Mouse (Mus musculus) intestine, postnatal 0 days (tissue): ENCODE measurements at regions not wholly inside any gene's neighbourhood (a gene's known extent, or its start where the extent isn't known, plus 50 kb on each side); places are given as distances from the start of the nearest gene placed in this dataset.

Experiments
- ATAC-seq: fragments of 200-750 bp; cut with Nextera tagmentation; 2 replicates; pipeline ENCODE4 v1.8.0; 2017; ENCODE audit warnings: mild to moderate bottlenecking, moderate TSS enrichment, moderate library complexity
- H3K27ac ChIP-seq: fragments of 300-500 bp; sonication (generic); 2 replicates; pipeline ENCODE4 v1.5.1; 2014; ENCODE audit warnings: mild to moderate bottlenecking, low read depth, low read length, moderate library complexity
- H3K27me3 ChIP-seq: fragments of 300-500 bp; sonication (generic); replicated peaks from 2 replicates; pipeline ENCODE4 v1.6.1; 2014; ENCODE audit warnings: low read length, mixed read lengths; ENCODE audit not compliant: control insufficient read depth, insufficient read depth
- H3K36me3 ChIP-seq: fragments of 300-500 bp; sonication (generic); 2 replicates; pipeline ENCODE4 v1.6.1; 2014; ENCODE audit warnings: mild to moderate bottlenecking, moderate library complexity; ENCODE audit not compliant: control insufficient read depth, insufficient read depth
- H3K4me1 ChIP-seq: fragments of 300-500 bp; sonication (generic); replicated peaks from 2 replicates; pipeline ENCODE4 v1.6.1; 2014; ENCODE audit warnings: antibody characterized with exemption, low read length, mixed read lengths; ENCODE audit not compliant: control insufficient read depth, insufficient read depth
- H3K4me2 ChIP-seq: fragments of 300-500 bp; sonication (generic); replicated peaks from 2 replicates; pipeline ENCODE4 v1.6.1; 2014; ENCODE audit warnings: low read depth, mild to moderate bottlenecking, moderate library complexity
- H3K4me3 ChIP-seq: fragments of 300-500 bp; sonication (generic); 2 replicates; pipeline ENCODE4 v1.5.1; 2014; ENCODE audit warnings: low read depth, low read length
- H3K9ac ChIP-seq: fragments of 300-500 bp; sonication (generic); 2 replicates; pipeline ENCODE4 v1.6.1; 2014; ENCODE audit warnings: mild to moderate bottlenecking, low read depth, low read length
- H3K9me3 ChIP-seq: fragments of 300-500 bp; sonication (generic); 2 replicates; pipeline ENCODE4 v1.6.1; 2016; ENCODE audit warnings: mixed run types; ENCODE audit not compliant: control insufficient read depth
- CTCF ChIP-seq: sonication (generic); IDR thresholded peaks from 2 replicates; pipeline ENCODE4 v1.5.1; 2016; ENCODE audit warnings: low read depth, mild to moderate bottlenecking, control low read depth, antibody characterized with exemption, moderate library complexity
- WGBS: fragments of 180-500 bp; shearing (Covaris S2); extraction: QIAGEN DNeasy Blood & Tissue Kit; methylation state at CpG from one replicate; pipeline ENCODE4 v1.1.7; 2014; 5-methylcytosine and 5-hydroxymethylcytosine counted together

DNA sequence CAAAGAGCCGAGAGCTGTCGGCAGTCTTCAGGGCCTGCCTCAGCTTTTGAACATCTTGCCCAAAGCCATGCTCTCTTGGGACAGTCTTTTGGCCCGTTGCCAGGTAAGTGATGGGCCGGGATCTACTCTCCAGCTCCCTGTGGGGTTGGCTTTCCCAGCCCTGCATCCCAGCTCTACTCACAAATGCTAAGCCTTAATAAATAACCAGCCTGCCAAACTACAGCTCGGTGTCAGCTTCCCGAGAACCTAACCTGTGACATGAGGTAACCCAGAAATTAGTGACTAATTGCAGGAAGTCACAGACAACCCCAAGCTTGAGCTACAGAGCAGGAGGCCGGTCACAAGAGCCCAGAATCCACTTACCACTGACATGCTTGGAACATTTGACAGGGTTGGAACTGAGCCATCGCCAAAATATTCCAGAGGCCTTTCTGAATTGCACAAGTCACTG lies 159.1 kb upstream of the H2al1a start:
- H3K27ac ChIP-seq: no peak overlapping the region
- ATAC-seq: no peak
- no peak overlapping the region for H3K4me3 ChIP-seq
- H3K9me3 ChIP-seq: no peaks in the 10 kb centered on the region
- TF ChIP-seq CTCF: no peak
- H3K4me1 ChIP-seq: no peaks in the 10 kb centered on the region
- no peak overlapping the region for H3K4me2 ChIP-seq
- no peak overlapping the region for H3K9ac ChIP-seq
- no peaks in the 10 kb centered on the region for H3K27me3 ChIP-seq
- no peaks in the 10 kb centered on the region for H3K36me3 ChIP-seq
- WGBS: 51% methylated on average over 8 of the region's 8 CpGs

DNA sequence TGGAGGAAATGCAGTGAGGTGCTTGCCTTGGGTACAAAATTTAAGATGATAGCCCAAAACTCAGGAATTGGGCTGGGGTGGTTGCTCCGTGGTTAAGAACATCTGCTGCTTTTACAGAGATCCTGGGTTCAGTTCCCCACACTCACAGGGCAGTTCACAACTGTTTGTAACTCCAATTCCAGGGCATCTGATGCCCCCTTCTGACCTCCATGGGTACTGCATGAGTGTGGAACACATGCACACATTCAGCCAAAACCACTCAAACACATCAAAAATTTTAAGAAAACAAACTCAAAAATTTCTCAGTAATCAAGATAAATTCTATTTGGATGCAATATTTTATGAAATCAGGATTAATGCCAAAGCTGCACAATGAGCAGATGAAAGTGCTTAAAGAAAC lies 157.8 kb upstream of the H2al1a start:
- no peaks in the 10 kb centered on the region for H3K27me3 ChIP-seq
- H3K9me3 ChIP-seq: no peaks in the 10 kb centered on the region
- peak; percentile 49; the same call in 1 of the 2 replicates for TF ChIP-seq CTCF
- 67% methylated on average over 1 of the region's 1 CpGs for WGBS
- no peak for ATAC-seq
- no peak overlapping the region for H3K27ac ChIP-seq
- H3K36me3 ChIP-seq: no peaks in the 10 kb centered on the region
- H3K4me2 ChIP-seq: no peak overlapping the region
- no peaks in the 10 kb centered on the region for H3K4me1 ChIP-seq
- no peak overlapping the region for H3K9ac ChIP-seq
- H3K4me3 ChIP-seq: no peak overlapping the region

DNA sequence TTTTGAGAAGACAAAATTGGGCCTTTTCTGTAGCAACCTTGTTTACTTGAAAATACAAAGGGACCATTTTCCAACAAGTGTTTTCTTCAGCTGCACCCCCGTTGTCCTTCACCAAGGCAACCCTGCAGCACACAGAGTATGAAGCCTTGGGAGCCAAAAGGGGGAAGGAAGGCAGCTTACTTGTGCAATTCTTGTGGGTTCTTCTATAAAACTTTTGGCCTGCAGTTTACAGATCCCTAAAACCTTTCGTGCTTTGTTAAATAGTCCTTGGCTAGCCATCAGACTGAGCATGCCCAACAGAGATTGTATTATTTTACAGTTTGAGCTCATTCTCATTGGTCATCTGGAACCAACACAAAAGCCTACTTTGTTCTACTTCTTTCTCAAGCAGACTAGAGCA lies 140.6 kb upstream of the H2al1a start:
- Histone ChIP-seq H3K27ac (no peak overlapping the region), H3K9me3 (no peaks in the 10 kb centered on the region), H3K9ac (no peak overlapping the region), H3K4me2 (no peak overlapping the region), H3K4me3 (no peak overlapping the region), H3K36me3 (no peaks in the 10 kb centered on the region), H3K4me1 (no peaks in the 10 kb centered on the region), H3K27me3 (no peaks in the 10 kb centered on the region)
- TF ChIP-seq CTCF: no peak
- WGBS: 68% methylated on average over 2 of the region's 2 CpGs
- no peak for ATAC-seq

DNA sequence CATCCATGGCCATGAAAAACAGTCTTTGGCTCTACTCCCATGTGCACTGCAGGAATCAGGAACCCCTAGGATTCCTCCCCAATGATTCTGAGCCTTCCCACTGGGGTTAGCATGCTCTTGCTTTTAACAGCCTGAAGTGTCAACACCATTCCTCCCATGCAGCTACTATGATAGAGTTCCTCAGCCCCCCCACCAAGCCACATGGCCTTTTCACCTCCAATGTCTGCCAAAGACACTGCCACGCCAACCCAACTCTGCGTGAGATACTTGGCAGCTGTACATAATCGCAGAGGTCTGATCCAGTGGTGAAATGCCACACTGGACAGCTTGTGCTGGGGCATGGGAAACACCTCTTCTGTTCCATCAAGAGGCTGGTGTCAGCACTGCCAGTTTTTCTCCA lies 128.6 kb upstream of the H2al1a start:
- Histone ChIP-seq H3K4me3 (no peak overlapping the region), H3K9me3 (no peaks in the 10 kb centered on the region), H3K27me3 (no peaks in the 10 kb centered on the region), H3K9ac (no peak overlapping the region), H3K36me3 (no peaks in the 10 kb centered on the region), H3K27ac (no peak overlapping the region), H3K4me1 (no peaks in the 10 kb centered on the region), H3K4me2 (no peak overlapping the region)
- TF ChIP-seq CTCF: no peak
- WGBS: 94% methylated on average over 3 of the region's 3 CpGs
- no peak for ATAC-seq

DNA sequence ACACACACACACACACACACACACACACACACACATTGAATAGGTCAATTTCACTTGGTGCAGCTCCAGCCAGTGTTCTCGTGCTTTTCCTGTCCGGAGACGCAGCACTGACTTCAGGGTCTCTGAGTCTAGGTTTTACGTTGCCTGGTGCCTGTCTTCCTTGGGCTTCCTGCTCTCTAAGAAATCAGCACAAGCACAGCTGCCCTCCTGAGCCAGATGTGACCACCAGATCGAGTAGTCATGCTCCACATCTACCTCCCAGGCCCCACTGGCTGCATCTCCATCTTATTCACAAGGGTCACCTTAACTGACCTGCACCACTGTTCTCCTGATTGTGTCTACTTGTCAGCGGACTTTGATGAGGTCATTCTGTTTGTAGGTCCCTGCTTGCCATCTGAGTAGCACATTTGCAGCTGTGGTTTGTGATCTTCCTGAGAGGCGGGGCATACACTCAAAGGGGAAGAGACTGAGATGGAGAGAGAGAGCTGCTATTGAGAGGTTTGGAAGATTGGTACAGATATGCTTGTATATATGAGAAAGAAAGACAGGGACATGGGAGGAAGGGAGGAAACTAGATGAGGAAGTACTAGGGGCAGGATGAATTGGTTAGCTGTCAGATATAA lies 118.8 kb upstream of the H2al1a start:
- TF ChIP-seq CTCF: no peak
- no peaks in the 10 kb centered on the region for H3K36me3 ChIP-seq
- no peaks in the 10 kb centered on the region for H3K9me3 ChIP-seq
- H3K27me3 ChIP-seq: no peaks in the 10 kb centered on the region
- H3K4me1 ChIP-seq: no peaks in the 10 kb centered on the region
- no peak overlapping the region for H3K27ac ChIP-seq
- H3K9ac ChIP-seq: no peak overlapping the region
- ATAC-seq: no peak
- H3K4me2 ChIP-seq: no peak overlapping the region
- WGBS: 63% methylated on average over 7 of the region's 7 CpGs
- H3K4me3 ChIP-seq: no peak overlapping the region

DNA sequence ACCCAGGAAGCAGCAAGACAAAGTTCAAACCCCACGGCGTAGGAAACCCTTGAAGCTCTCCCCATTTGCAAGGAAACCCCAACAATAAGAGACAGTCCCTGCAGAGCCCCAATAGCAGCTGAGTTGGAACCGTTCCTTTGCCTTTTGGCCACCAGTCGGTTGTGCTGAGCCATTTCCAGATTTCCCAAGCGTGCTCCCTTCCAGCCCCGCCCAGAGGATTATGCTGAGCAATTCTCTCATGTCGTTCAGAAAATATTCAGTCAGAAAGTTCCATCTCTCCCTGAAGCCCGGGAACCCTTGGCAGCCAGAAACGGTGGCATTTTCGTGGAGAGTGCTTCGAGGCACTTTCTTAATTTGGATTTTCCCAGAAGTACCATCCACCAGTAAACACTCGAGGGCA lies 117.2 kb upstream of the H2al1a start:
- no peak overlapping the region for H3K9ac ChIP-seq
- H3K36me3 ChIP-seq: no peaks in the 10 kb centered on the region
- 78% methylated on average over 12 of the region's 12 CpGs for WGBS
- no peak overlapping the region for H3K4me2 ChIP-seq
- H3K27me3 ChIP-seq: no peaks in the 10 kb centered on the region
- H3K4me1 ChIP-seq: no peaks in the 10 kb centered on the region
- no peak overlapping the region for H3K4me3 ChIP-seq
- H3K27ac ChIP-seq: no peak overlapping the region
- ATAC-seq: no peak
- no peaks in the 10 kb centered on the region for H3K9me3 ChIP-seq
- no peak for TF ChIP-seq CTCF

DNA sequence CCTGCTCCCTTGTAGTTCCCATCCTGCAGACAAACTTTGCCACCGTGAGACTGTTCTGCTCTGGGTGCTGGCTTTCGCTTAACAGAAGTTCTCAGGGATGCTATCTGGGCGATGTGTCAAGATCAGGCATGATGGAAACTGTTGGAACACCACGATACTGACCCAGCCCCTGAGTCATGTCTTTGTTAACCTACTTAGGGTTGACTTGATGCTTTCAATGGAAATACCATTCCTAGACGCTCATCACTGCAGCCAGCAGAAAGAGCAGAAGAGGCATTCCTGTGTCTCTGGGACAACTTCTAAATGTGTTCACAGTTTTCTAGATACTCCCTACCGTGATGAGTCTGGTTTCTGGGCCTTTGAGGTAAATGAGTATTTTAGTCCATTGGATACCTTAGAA lies 108.2 kb upstream of the H2al1a start:
- WGBS: 88% methylated on average over 6 of the region's 6 CpGs
- H3K4me1 ChIP-seq: no peaks in the 10 kb centered on the region
- ATAC-seq: no peak

More for the DNA sequence above, 108.2 kb upstream of the H2al1a start:
- H3K9ac ChIP-seq: no peak overlapping the region
- no peaks in the 10 kb centered on the region for H3K36me3 ChIP-seq
- no peak for TF ChIP-seq CTCF
- no peak overlapping the region for H3K4me3 ChIP-seq
- H3K9me3 ChIP-seq: no peaks in the 10 kb centered on the region
- no peak overlapping the region for H3K27ac ChIP-seq
- no peak overlapping the region for H3K4me2 ChIP-seq
- H3K27me3 ChIP-seq: no peaks in the 10 kb centered on the region
